Mouse (Mus musculus): ENCODE measurements at regions not wholly inside any gene's neighbourhood (a gene's known extent, or its start where the extent isn't known, plus 50 kb on each side); places are given as distances from the start of the nearest gene placed in this dataset.

- no peak for DNase-seq (ENCODE audit: low spot score)
Measured at GRCm38 (mm10) chr12:15741219-15741618, 75.5 kb downstream of the Trib2 start.

GRCm38 (mm10) chr12:15738989-15739388, 77.7 kb downstream of the Trib2 start:
- peak; percentile 80 for DNase-seq (ENCODE audit: low spot score)

DNA sequence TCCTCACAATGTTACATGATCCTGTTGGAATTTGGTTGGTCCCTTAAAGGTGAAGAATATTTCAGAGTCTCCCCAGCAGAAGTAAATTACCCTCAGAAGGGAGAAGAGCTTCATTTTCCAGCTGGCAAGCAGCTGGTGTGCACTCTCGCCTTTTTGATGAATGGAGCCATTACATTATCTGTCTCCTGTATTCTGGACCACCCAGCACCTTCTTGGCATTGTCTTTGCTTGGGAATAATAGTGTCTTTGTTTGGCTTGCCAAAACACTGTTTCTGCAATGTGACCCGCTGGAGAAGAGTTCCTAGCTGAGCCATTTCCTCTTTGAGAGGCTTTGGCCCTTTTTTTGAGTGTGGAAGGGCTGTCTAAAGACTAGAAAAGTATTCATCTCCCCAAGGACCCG, 85.5 kb downstream of the Trib2 start:
- peak; percentile 57 for DNase-seq (ENCODE audit: low spot score)

DNA sequence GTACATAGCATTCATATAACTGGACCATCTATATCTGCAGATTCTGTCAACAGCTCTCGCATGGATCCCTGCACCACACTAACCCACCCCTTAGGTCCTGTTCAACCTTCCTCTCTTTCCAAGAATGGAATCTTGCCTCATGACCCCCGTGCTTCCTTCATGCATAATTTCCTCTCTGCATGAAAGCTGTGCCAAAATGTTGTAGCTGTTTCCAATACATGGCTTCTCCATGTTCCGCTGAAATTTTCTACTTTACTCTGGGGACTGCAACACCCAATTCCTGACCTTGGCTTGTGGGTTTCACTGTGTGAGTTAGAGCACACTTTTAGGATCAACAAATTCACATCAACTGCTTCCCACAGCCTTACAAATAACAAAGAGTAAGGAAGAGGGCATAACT, 87.0 kb downstream of the Trib2 start:
- peak; percentile 69 for DNase-seq (ENCODE audit: low spot score)

DNA sequence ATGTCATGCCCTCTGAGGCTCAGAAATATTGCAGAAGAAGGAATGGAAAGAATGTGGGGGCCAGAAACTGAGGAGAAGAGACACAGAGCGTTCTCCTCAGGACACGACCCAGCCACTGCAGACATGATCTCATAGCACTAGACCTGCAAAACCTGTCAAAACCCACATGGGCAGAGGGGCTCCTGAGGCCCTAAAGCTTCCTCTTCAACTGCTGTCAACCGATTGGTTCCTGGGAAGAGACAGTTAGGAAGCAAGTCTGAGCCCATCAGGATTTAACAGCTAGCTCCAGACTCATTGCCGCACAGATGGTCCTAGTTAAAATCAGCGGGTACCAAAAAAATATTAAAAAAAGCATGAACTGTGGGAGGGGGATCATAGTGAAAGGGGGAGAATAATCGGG, 93.2 kb downstream of the Trib2 start:
- no peak for DNase-seq (ENCODE audit: low spot score)

- peak; percentile 40 for DNase-seq (ENCODE audit: low spot score)
Measured at GRCm38 (mm10) chr12:15722161-15722560, 94.6 kb downstream of the Trib2 start.

DNA sequence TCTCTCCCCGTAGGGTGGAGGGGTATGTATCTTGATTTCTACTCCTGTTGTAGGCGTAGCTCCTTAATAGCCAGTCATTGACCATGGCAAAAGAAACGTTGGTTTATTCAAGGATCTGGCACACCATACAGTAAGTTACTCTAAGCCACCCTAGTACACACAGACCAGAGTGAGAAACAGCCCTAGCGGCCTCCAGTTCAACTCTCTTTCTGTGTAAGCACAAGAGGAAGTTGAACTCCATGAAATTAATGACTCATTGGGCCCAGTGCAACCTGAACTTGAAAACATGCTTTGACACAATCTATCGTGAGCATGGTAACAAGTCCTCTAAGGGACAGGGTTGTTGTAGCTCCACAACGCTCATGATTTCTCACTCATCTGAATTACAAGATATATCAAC, 96.6 kb downstream of the Trib2 start:
- no peak for DNase-seq (ENCODE audit: low spot score)

- peak; percentile 65 for DNase-seq (ENCODE audit: low spot score)
Measured at GRCm38 (mm10) chr12:15718827-15719226, 97.9 kb downstream of the Trib2 start.

GRCm38 (mm10) chr12:15717989-15718388, 98.7 kb downstream of the Trib2 start:
- DNase-seq (ENCODE audit: low spot score): peak; percentile 90

- no peak for DNase-seq (ENCODE audit: low spot score)
Measured at GRCm38 (mm10) chr12:15717342-15717741, 99.4 kb downstream of the Trib2 start.

DNA sequence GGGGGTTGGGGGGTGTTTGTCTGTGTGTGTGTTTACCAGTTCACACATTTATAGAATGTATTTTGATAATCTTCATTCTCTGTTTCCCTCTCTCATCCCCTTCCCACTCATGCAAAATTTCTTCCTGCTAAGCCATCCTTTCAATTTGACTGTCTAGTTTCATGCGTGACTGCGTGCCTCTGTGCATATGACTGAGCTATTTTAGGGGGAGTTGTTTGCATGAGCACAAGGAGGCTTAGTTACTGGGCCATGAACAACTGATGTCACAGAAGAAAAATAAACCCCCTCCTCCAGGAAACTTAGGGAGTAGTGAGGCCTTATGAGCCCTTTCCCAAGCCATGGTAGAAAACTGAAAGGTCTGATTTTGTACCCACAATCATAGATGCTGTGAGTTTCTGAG, 103.1 kb downstream of the Trib2 start:
- no peak for DNase-seq (ENCODE audit: low spot score)

- DNase-seq (ENCODE audit: low spot score): no peak
Measured at GRCm38 (mm10) chr12:15707570-15708095, 109.1 kb downstream of the Trib2 start.

- DNase-seq (ENCODE audit: low spot score): peak; percentile 92
Measured at GRCm38 (mm10) chr12:15704412-15704811, 112.3 kb downstream of the Trib2 start.

DNA sequence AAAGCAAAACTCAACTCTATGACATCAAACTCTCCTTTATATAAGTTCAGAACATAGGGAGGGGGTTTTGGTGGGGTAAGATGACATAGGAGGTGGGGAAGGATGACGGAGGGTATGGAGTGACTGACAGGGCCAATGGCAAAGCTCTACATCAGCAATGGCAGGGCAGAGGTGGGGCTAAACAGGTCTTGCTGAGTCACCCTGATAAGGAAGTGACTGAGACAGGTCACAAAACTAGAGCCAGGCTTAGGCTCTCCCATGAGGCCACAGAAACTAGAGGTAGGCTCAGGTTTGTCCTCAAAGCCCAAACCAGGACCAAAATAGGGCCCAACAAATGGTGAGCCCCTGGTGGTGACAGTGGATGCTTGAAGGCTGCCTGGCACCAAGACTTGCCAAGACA, 114.6 kb downstream of the Trib2 start:
- DNase-seq (ENCODE audit: low spot score): no peak

GRCm38 (mm10) chr12:15698829-15699228, 117.9 kb downstream of the Trib2 start:
- peak; percentile 51 for DNase-seq (ENCODE audit: low spot score)

DNA sequence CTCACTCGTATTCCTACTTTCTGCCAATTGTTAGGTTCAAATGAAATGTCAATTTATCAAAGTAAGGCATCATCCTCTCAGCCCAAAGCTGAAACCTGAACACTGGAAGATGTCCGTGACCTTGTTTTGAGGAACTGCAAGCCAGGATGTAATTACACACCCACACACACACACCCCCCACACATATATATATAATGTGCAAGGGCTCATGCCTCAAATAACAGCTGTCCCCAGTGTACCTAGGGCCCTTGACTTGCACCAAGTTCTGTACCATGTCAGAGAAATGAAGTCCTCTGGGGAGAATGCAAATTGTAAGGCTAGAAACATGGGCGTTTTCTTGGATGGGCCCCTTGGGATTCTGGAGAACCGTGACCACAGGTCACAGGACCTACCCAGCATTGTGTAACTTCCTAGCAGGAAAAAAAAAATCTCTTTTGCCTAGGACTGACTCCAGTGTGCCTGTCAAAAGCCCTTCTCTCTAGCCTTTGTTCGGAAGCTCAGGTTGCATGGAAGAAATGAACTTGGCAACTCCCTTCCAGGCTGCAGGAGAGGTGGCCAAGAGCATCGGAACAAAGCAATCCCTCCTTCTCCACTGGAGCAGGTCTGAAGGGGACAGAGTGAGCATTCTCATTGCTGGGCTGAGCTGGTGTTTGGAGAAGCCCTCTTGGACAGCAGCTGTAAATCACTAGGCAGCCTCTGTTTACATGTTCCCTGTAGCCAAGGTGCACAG, 118.5 kb downstream of the Trib2 start:
- DNase-seq (ENCODE audit: low spot score): peak; percentile 77

- no peak for DNase-seq (ENCODE audit: low spot score)
Measured at GRCm38 (mm10) chr12:15688342-15688741, 128.4 kb downstream of the Trib2 start.

- DNase-seq (ENCODE audit: low spot score): no peak
Measured at GRCm38 (mm10) chr12:15684311-15684710, 132.4 kb downstream of the Trib2 start.

- DNase-seq (ENCODE audit: low spot score): no peak
Measured at GRCm38 (mm10) chr12:15681678-15682355, 134.9 kb downstream of the Trib2 start.

- DNase-seq (ENCODE audit: low spot score): no peak
Measured at GRCm38 (mm10) chr12:15676127-15676526, 140.6 kb downstream of the Trib2 start.

- DNase-seq (ENCODE audit: low spot score): no peak
Measured at GRCm38 (mm10) chr12:15659755-15660154, 157.0 kb downstream of the Trib2 start.

DNA sequence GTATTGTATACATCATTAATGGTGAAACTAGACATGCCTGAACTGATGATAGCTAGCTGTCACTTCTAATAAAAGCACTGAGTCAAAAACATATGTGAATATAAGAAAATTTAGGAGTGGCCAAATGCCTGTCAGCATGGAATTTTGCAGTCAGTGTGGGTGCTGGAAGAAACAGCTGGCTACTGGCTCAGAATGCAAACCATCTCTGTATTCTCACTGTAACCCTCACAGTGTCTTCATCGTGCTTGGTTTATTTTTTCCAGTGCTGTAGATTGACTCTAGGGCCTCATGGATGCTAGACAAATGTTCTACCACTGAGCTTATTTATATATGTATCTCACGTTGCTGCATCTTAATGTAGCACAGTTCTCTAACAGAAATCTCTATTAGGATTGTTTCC, 157.4 kb downstream of the Trib2 start:
- no peak for DNase-seq (ENCODE audit: low spot score)

DNA sequence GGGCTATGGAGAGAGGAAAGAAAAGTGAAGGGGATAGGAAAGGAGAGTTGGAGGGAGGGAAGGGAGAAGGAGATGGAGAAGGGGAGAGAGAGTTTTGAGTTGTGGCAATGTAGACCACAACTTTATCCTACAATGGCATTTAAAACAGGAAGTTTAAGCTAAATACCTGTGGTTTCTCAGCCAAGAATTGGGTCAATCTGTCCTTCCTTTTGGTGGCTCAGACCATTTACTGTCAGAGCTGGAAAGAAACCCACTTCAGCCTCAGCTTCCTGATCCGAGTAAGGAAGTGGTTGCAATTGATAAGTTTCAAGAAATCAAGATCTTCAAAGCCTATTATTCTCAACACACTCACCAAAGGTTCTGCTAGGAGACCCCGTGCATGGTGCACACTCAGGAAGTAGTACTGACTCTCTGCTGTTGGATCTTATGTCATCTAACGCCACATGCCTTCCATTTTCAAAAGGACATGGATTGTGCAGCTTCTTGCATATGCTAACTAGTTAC, 158.9 kb downstream of the Trib2 start:
- DNase-seq (ENCODE audit: low spot score): no peak

Measured in heart, adult 8-10 months (tissue).